Mouse (Mus musculus): Measurements from ENCODE around the gene Wwox. TPM values are rescaled to one million over a fixed set of nuclear protein-coding genes. Genes with fewer than 3 reads are reported as not detected.

Gene Wwox
- polyA plus RNA-seq, 1 experiment from 2014 or later: 11.0 TPM

- Histone ChIP-seq H3K4me2 (ENCODE audit: low read depth, low read length) (no peak overlapping the region), H3K9me3 (ENCODE audit: control insufficient read depth, low read length) (no peaks in the 10 kb centered on the region), H3K27ac (replicated peaks; ENCODE audit: low read depth, low read length) (no peak overlapping the region), H3K4me1 (ENCODE audit: control insufficient read depth, insufficient read depth, low read length) (peaks cover 20% of the 10 kb centered on the region), H3K27me3 (replicated peaks; ENCODE audit: control insufficient read depth, insufficient read depth, low read length) (no peaks in the 10 kb centered on the region), H3K9ac (ENCODE audit: low read depth, low read length) (no peak overlapping the region), H3K4me3 (ENCODE audit: low read depth, low read length) (no peak overlapping the region), H3K36me3 (ENCODE audit: control insufficient read depth, insufficient read depth, low read length) (no peaks in the 10 kb centered on the region)
- no peak for ATAC-seq (ENCODE audit: low read depth)
- WGBS: 17% methylated on average over 12 of the region's 12 CpGs
- DNase-seq (ENCODE audit: low spot score): peak; percentile 33
Measured at GRCm38 (mm10) chr8:115359701-115360100, 920.2 kb downstream of the Wwox start.

GRCm38 (mm10) chr8:115362518-115362917 lies 923.1 kb downstream of the Wwox start:
- H3K27me3 ChIP-seq (replicated peaks; ENCODE audit: control insufficient read depth, insufficient read depth, low read length): no peaks in the 10 kb centered on the region
- ATAC-seq (ENCODE audit: low read depth) (no peak), DNase-seq (ENCODE audit: low spot score) (no peak)
- no peaks in the 10 kb centered on the region for H3K9me3 ChIP-seq (ENCODE audit: control insufficient read depth, low read length)
- peaks cover 10% of the 10 kb centered on the region for H3K4me1 ChIP-seq (ENCODE audit: control insufficient read depth, insufficient read depth, low read length)
- H3K27ac ChIP-seq (replicated peaks; ENCODE audit: low read depth, low read length): no peak overlapping the region
- no peak overlapping the region for H3K4me3 ChIP-seq (ENCODE audit: low read depth, low read length)
- no peaks in the 10 kb centered on the region for H3K36me3 ChIP-seq (ENCODE audit: control insufficient read depth, insufficient read depth, low read length)
- no peak overlapping the region for H3K9ac ChIP-seq (ENCODE audit: low read depth, low read length)
- no peak overlapping the region for H3K4me2 ChIP-seq (ENCODE audit: low read depth, low read length)
- 47% methylated on average over 7 of the region's 7 CpGs for WGBS

GRCm38 (mm10) chr8:115374957-115375356 lies 935.5 kb downstream of the Wwox start:
- no peak overlapping the region; the same call in 1 of the 2 replicates for H3K4me2 ChIP-seq (ENCODE audit: low read depth, low read length)
- H3K4me1 ChIP-seq (ENCODE audit: control insufficient read depth, insufficient read depth, low read length): peaks cover 30% of the 10 kb centered on the region
- WGBS: 24% methylated on average over 4 of the region's 4 CpGs
- H3K9me3 ChIP-seq (ENCODE audit: control insufficient read depth, low read length): no peaks in the 10 kb centered on the region
- peak; percentile 22 for DNase-seq (ENCODE audit: low spot score)
- ATAC-seq (ENCODE audit: low read depth): no peak
- H3K36me3 ChIP-seq (ENCODE audit: control insufficient read depth, insufficient read depth, low read length): no peaks in the 10 kb centered on the region
- H3K27ac ChIP-seq (replicated peaks; ENCODE audit: low read depth, low read length): 0 out of 2 replicates have a peak overlapping the region, but pooled peaks have one; percentile 40
- H3K27me3 ChIP-seq (replicated peaks; ENCODE audit: control insufficient read depth, insufficient read depth, low read length): no peaks in the 10 kb centered on the region
- H3K4me3 ChIP-seq (ENCODE audit: low read depth, low read length): no peak overlapping the region
- H3K9ac ChIP-seq (ENCODE audit: low read depth, low read length): no peak overlapping the region

- no peaks in the 10 kb centered on the region for H3K36me3 ChIP-seq (ENCODE audit: control insufficient read depth, insufficient read depth, low read length)
- H3K27me3 ChIP-seq (replicated peaks; ENCODE audit: control insufficient read depth, insufficient read depth, low read length): no peaks in the 10 kb centered on the region
- H3K9me3 ChIP-seq (ENCODE audit: control insufficient read depth, low read length): no peaks in the 10 kb centered on the region
- 0 out of 2 replicates have a peak overlapping the region, but pooled peaks have one; percentile 40 for H3K27ac ChIP-seq (replicated peaks; ENCODE audit: low read depth, low read length)
- 49% methylated on average over 8 of the region's 8 CpGs for WGBS
- H3K4me2 ChIP-seq (ENCODE audit: low read depth, low read length): no peak overlapping the region; the same call in 1 of the 2 replicates
- no peak overlapping the region for H3K4me3 ChIP-seq (ENCODE audit: low read depth, low read length)
- H3K9ac ChIP-seq (ENCODE audit: low read depth, low read length): no peak overlapping the region
- DNase-seq (ENCODE audit: low spot score) (peak; percentile 86), ATAC-seq (ENCODE audit: low read depth) (no peak)
- peaks cover 30% of the 10 kb centered on the region for H3K4me1 ChIP-seq (ENCODE audit: control insufficient read depth, insufficient read depth, low read length)
Measured at GRCm38 (mm10) chr8:115375361-115376047, 936.0 kb downstream of the Wwox start.

- Histone ChIP-seq H3K4me1 (ENCODE audit: control insufficient read depth, insufficient read depth, low read length) (peaks cover 30% of the 10 kb centered on the region), H3K27me3 (replicated peaks; ENCODE audit: control insufficient read depth, insufficient read depth, low read length) (no peaks in the 10 kb centered on the region), H3K9ac (ENCODE audit: low read depth, low read length) (no peak overlapping the region), H3K36me3 (ENCODE audit: control insufficient read depth, insufficient read depth, low read length) (no peaks in the 10 kb centered on the region), H3K4me2 (ENCODE audit: low read depth, low read length) (no peak overlapping the region), H3K27ac (replicated peaks; ENCODE audit: low read depth, low read length) (no peak overlapping the region), H3K9me3 (ENCODE audit: control insufficient read depth, low read length) (no peaks in the 10 kb centered on the region; the same call in 1 of the 2 replicates), H3K4me3 (ENCODE audit: low read depth, low read length) (no peak overlapping the region)
- WGBS: 43% methylated on average over 4 of the region's 4 CpGs
- ATAC-seq (ENCODE audit: low read depth): no peak
- DNase-seq (ENCODE audit: low spot score): peak; percentile 70
Measured at GRCm38 (mm10) chr8:115377321-115377720, 937.9 kb downstream of the Wwox start.

GRCm38 (mm10) chr8:115380017-115380416 lies 940.6 kb downstream of the Wwox start:
- DNase-seq (ENCODE audit: low spot score): no peak
- H3K4me1 ChIP-seq (ENCODE audit: control insufficient read depth, insufficient read depth, low read length): peaks cover 19% of the 10 kb centered on the region
- H3K36me3 ChIP-seq (ENCODE audit: control insufficient read depth, insufficient read depth, low read length): no peaks in the 10 kb centered on the region
- WGBS: 70% methylated on average over 4 of the region's 4 CpGs
- no peak overlapping the region for H3K27ac ChIP-seq (replicated peaks; ENCODE audit: low read depth, low read length)
- no peak for ATAC-seq (ENCODE audit: low read depth)
- H3K9ac ChIP-seq (ENCODE audit: low read depth, low read length): no peak overlapping the region
- H3K27me3 ChIP-seq (replicated peaks; ENCODE audit: control insufficient read depth, insufficient read depth, low read length): no peaks in the 10 kb centered on the region
- H3K4me2 ChIP-seq (ENCODE audit: low read depth, low read length): no peak overlapping the region
- no peak overlapping the region for H3K4me3 ChIP-seq (ENCODE audit: low read depth, low read length)
- no peaks in the 10 kb centered on the region; the same call in 1 of the 2 replicates for H3K9me3 ChIP-seq (ENCODE audit: control insufficient read depth, low read length)

GRCm38 (mm10) chr8:115390921-115391504 lies 951.6 kb downstream of the Wwox start:
- Histone ChIP-seq H3K4me1 (ENCODE audit: control insufficient read depth, insufficient read depth, low read length) (no peaks in the 10 kb centered on the region), H3K9ac (ENCODE audit: low read depth, low read length) (no peak overlapping the region), H3K9me3 (ENCODE audit: control insufficient read depth, low read length) (no peaks in the 10 kb centered on the region), H3K4me2 (ENCODE audit: low read depth, low read length) (no peak overlapping the region), H3K27ac (replicated peaks; ENCODE audit: low read depth, low read length) (no peak overlapping the region), H3K27me3 (replicated peaks; ENCODE audit: control insufficient read depth, insufficient read depth, low read length) (no peaks in the 10 kb centered on the region), H3K4me3 (ENCODE audit: low read depth, low read length) (no peak overlapping the region), H3K36me3 (ENCODE audit: control insufficient read depth, insufficient read depth, low read length) (no peaks in the 10 kb centered on the region)
- DNase-seq (ENCODE audit: low spot score) (no peak), ATAC-seq (ENCODE audit: low read depth) (no peak)
- 83% methylated on average over 5 of the region's 5 CpGs for WGBS

GRCm38 (mm10) chr8:115395840-115396239 lies 956.4 kb downstream of the Wwox start:
- no peak for DNase-seq (ENCODE audit: low spot score)
- no peak for ATAC-seq (ENCODE audit: low read depth)
- WGBS: 72% methylated on average over 5 of the region's 5 CpGs
- no peaks in the 10 kb centered on the region for H3K36me3 ChIP-seq (ENCODE audit: control insufficient read depth, insufficient read depth, low read length)
- H3K4me2 ChIP-seq (ENCODE audit: low read depth, low read length): no peak overlapping the region
- no peak overlapping the region for H3K9ac ChIP-seq (ENCODE audit: low read depth, low read length)
- H3K9me3 ChIP-seq (ENCODE audit: control insufficient read depth, low read length): no peaks in the 10 kb centered on the region
- H3K27ac ChIP-seq (replicated peaks; ENCODE audit: low read depth, low read length): no peak overlapping the region
- no peaks in the 10 kb centered on the region for H3K27me3 ChIP-seq (replicated peaks; ENCODE audit: control insufficient read depth, insufficient read depth, low read length)
- H3K4me1 ChIP-seq (ENCODE audit: control insufficient read depth, insufficient read depth, low read length): no peaks in the 10 kb centered on the region
- no peak overlapping the region for H3K4me3 ChIP-seq (ENCODE audit: low read depth, low read length)

GRCm38 (mm10) chr8:115397981-115398380 lies 958.5 kb downstream of the Wwox start:
- Histone ChIP-seq H3K4me2 (ENCODE audit: low read depth, low read length) (no peak overlapping the region), H3K36me3 (ENCODE audit: control insufficient read depth, insufficient read depth, low read length) (no peaks in the 10 kb centered on the region), H3K4me3 (ENCODE audit: low read depth, low read length) (no peak overlapping the region), H3K9ac (ENCODE audit: low read depth, low read length) (no peak overlapping the region), H3K9me3 (ENCODE audit: control insufficient read depth, low read length) (no peaks in the 10 kb centered on the region), H3K27ac (replicated peaks; ENCODE audit: low read depth, low read length) (no peak overlapping the region), H3K4me1 (ENCODE audit: control insufficient read depth, insufficient read depth, low read length) (no peaks in the 10 kb centered on the region), H3K27me3 (replicated peaks; ENCODE audit: control insufficient read depth, insufficient read depth, low read length) (no peaks in the 10 kb centered on the region)
- no peak for DNase-seq (ENCODE audit: low spot score)
- WGBS: 80% methylated on average over 3 of the region's 3 CpGs
- no peak for ATAC-seq (ENCODE audit: low read depth)
